Mouse (Mus musculus): ENCODE measurements around the gene Gm45062. TPM values are rescaled to one million over a fixed set of nuclear protein-coding genes. Genes with fewer than 3 reads are reported as not detected.

Gm45062 gene
- polyA plus RNA-seq (2015; fragmentation: Illumina TruSeq; extraction: RNeasy Lipid Tissue Mini Kit (QIAGEN cat#74804); ENCODE audit: insufficient read depth, low read depth, low replicate concordance): 1.9 TPM

DNA sequence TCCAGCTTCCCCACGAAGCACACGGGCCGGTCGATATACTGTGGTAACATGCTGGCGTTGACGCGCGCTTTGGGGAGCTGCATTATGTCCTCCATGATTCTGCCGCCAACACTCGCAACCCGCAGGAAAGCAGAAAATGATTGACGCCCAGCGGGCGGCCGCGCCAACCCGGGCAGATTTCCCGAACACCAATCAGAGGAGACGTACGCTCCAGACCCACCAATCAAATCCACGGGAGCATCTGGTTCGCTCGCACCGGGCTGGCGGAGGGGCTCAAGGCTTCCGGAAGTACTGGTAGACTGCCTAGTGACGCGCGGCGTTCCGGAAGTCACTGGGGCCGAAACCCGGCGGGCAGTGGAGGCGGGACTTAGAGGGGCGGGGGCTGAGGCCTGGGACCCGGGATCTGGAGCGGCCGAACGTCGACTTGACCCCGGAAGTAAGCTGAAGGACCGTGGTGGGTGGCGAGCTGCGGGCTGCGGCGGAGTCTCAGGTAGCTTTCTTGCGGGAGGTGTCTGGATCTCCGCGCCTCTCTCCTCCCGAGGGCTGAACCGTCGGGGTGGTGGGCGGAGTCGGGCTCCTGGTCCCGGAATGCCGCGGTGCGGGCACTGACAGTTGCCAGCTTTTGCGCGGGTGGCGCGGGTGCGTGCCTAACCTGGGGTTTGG lies at the start of gene Gm45062, which contains the start of the genes Rpa3 and Umad1:
Gm45062 (plus strand) TSS at position 447 of the 663 bp plus-strand sequence.
Rpa3 (minus strand) TSS at position 170 of the 663 bp plus-strand sequence.
Umad1 (plus strand) TSS at position 285 of the 663 bp plus-strand sequence.

DNA sequence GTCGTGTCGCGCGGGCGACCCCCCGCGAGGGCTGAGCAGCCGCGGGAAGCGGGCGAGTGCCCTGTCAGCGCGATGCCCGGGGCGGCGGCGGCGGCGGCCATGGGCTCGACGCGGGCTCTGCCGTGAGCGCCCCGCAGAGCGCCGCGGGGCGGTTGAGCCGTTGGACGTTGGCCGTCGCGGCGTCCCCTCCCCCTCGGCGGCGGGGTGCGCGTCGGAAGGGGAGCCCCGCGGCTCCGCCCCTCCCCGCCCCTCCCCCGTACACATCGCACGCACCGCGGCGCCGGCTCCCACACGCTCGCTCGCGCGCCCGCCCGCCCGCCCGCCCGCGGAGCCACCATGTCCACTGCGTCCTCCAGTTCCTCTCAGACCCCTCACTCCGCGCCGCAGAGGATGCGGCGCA lies 250.3 kb downstream of the Gm45062 start, which contains the start of gene Glcci1:
Glcci1 (plus strand) TSS at position 50 of the 400 bp plus-strand sequence.

Other genes with a start within 250 kb of the Gm45062 start
- gene Col28a1, start 66.8 kb upstream of the Gm45062 start, polyA plus RNA-seq (2015; fragmentation: Illumina TruSeq; extraction: RNeasy Lipid Tissue Mini Kit (QIAGEN cat#74804); ENCODE audit: insufficient read depth, low read depth, low replicate concordance): 0.50 TPM
- gene Mios, start 50.2 kb upstream of the Gm45062 start, polyA plus RNA-seq (2015; fragmentation: Illumina TruSeq; extraction: RNeasy Lipid Tissue Mini Kit (QIAGEN cat#74804); ENCODE audit: insufficient read depth, low read depth, low replicate concordance): 3.9 TPM
- 7.3 TPM for gene Rpa3, start 277 bp upstream of the Gm45062 start, polyA plus RNA-seq (2015; fragmentation: Illumina TruSeq; extraction: RNeasy Lipid Tissue Mini Kit (QIAGEN cat#74804); ENCODE audit: insufficient read depth, low read depth, low replicate concordance)
- gene Umad1, start 162 bp upstream of the Gm45062 start, polyA plus RNA-seq (2015; fragmentation: Illumina TruSeq; extraction: RNeasy Lipid Tissue Mini Kit (QIAGEN cat#74804); ENCODE audit: insufficient read depth, low read depth, low replicate concordance): 2.3 TPM